Mouse (Mus musculus) midbrain, embryonic 12.5 days (tissue): ENCODE results near the gene Gadd45b. TPM values are rescaled to one million over a fixed set of nuclear protein-coding genes. Genes with fewer than 3 reads are reported as not detected.

Source experiments
- ATAC-seq: fragments of 200-750 bp; cut with Nextera tagmentation; 2 replicates; pipeline ENCODE4 v1.8.0; 2017; ENCODE audit warnings: low read depth, moderate TSS enrichment, moderate library complexity; ENCODE audit not compliant: low FRiP score
- H3K27ac ChIP-seq: fragments of 300-500 bp; sonication (generic); replicated peaks from 2 replicates; pipeline ENCODE4 v1.5.1; 2016; ENCODE audit warnings: mild to moderate bottlenecking
- H3K27me3 ChIP-seq: fragments of 300-500 bp; sonication (generic); 2 replicates; pipeline ENCODE4 v1.6.1; 2016; ENCODE audit warnings: mild to moderate bottlenecking
- H3K36me3 ChIP-seq: fragments of 300-500 bp; sonication (generic); 2 replicates; pipeline ENCODE4 v1.6.1; 2016
- H3K4me1 ChIP-seq: fragments of 300-500 bp; sonication (generic); 2 replicates; pipeline ENCODE4 v1.6.1; 2016
- H3K4me2 ChIP-seq: fragments of 300-500 bp; sonication (generic); replicated peaks from 2 replicates; pipeline ENCODE4 v1.6.1; 2016; ENCODE audit warnings: mild to moderate bottlenecking, moderate library complexity
- H3K4me3 ChIP-seq: fragments of 300-500 bp; sonication (generic); 2 replicates; pipeline ENCODE4 v1.5.1; 2016; ENCODE audit warnings: mild to moderate bottlenecking
- H3K9ac ChIP-seq: fragments of 300-500 bp; sonication (generic); replicated peaks from 2 replicates; pipeline ENCODE4 v1.6.1; 2016; ENCODE audit warnings: mild to moderate bottlenecking, moderate library complexity
- H3K9me3 ChIP-seq: fragments of 300-500 bp; sonication (generic); 2 replicates; pipeline ENCODE4 v1.6.1; 2016; ENCODE audit warnings: mild to moderate bottlenecking
- WGBS: fragments of 180-500 bp; shearing (Covaris S2); methylation state at CpG from one replicate; pipeline ENCODE4 v1.1.7; 2016; 5-methylcytosine and 5-hydroxymethylcytosine counted together
- polyA plus RNA-seq: library from polyadenylated mRNA; unstranded; fragments of >200 nt; fragmentation: Nextera tagmentation; extraction: Ambion mirVana; gene quantifications from 2 replicates; pipeline ENCODE4 v1.2.1, GENCODE M21; 2016

The Gadd45b gene
- polyA plus RNA-seq: 8.7 and 11.8 TPM in 2 replicates

GRCm38 (mm10) chr10:80929299-80930226, at the start of gene Gadd45b:
Gene Gadd45b (plus strand): TSS chr10:80930073.
- Histone ChIP-seq H3K9ac (peak within 1 kb of the TSS; percentile 63), H3K36me3 (no peaks in the 10 kb centered on the region), H3K4me3 (peak within 1 kb of the TSS; percentile 47), H3K27me3 (peaks cover 55% of the 10 kb centered on the region), H3K4me2 (peak within 1 kb of the TSS; percentile 72), H3K9me3 (no peaks in the 10 kb centered on the region), H3K4me1 (peaks cover 55% of the 10 kb centered on the region), H3K27ac (peak within 1 kb of the TSS; percentile 76)
- WGBS: under 1% methylated on average over 56 of the region's 56 CpGs
- ATAC-seq: peak; percentile 87

GRCm38 (mm10) chr10:80880131-80880641, 49.7 kb upstream of the Gadd45b start:
- Histone ChIP-seq H3K4me2 (no peak overlapping the region), H3K27me3 (peaks cover 7% of the 10 kb centered on the region), H3K4me1 (no peaks in the 10 kb centered on the region), H3K27ac (no peak overlapping the region), H3K9me3 (no peaks in the 10 kb centered on the region), H3K9ac (no peak overlapping the region), H3K36me3 (no peaks in the 10 kb centered on the region), H3K4me3 (no peak overlapping the region)
- WGBS: 24% methylated on average over 5 of the region's 5 CpGs
- 0 out of 2 replicates have a peak, but pooled peaks have one; percentile 44 for ATAC-seq

- WGBS: 78% methylated on average over 2 of the region's 2 CpGs
- Histone ChIP-seq H3K27ac (no peak overlapping the region), H3K9me3 (no peaks in the 10 kb centered on the region), H3K9ac (no peak overlapping the region), H3K4me1 (no peaks in the 10 kb centered on the region), H3K4me2 (no peak overlapping the region), H3K27me3 (peaks cover 7% of the 10 kb centered on the region), H3K36me3 (no peaks in the 10 kb centered on the region), H3K4me3 (no peak overlapping the region)
- ATAC-seq: no peak
Observed at GRCm38 (mm10) chr10:80880901-80881300, 49.0 kb upstream of the Gadd45b start.

- Histone ChIP-seq H3K4me3 (no peak overlapping the region), H3K9me3 (no peaks in the 10 kb centered on the region), H3K4me1 (no peaks in the 10 kb centered on the region), H3K36me3 (no peaks in the 10 kb centered on the region), H3K4me2 (no peak overlapping the region), H3K27ac (no peak overlapping the region), H3K9ac (no peak overlapping the region), H3K27me3 (peaks cover 7% of the 10 kb centered on the region)
- ATAC-seq: no peak
- 24% methylated on average over 10 of the region's 10 CpGs for whole genome bisulfite sequencing
Observed at GRCm38 (mm10) chr10:80881301-80881700, 48.6 kb upstream of the Gadd45b start.

GRCm38 (mm10) chr10:80887181-80887580, 42.7 kb upstream of the Gadd45b start:
- no peaks in the 10 kb centered on the region for H3K4me1 ChIP-seq
- H3K27me3 ChIP-seq: peaks cover 24% of the 10 kb centered on the region
- no peaks in the 10 kb centered on the region for H3K36me3 ChIP-seq
- 85% methylated on average over 11 of the region's 11 CpGs for WGBS
- H3K4me3 ChIP-seq: no peak overlapping the region
- H3K27ac ChIP-seq: no peak overlapping the region
- H3K4me2 ChIP-seq: no peak overlapping the region
- no peak for ATAC-seq
- no peaks in the 10 kb centered on the region for H3K9me3 ChIP-seq
- H3K9ac ChIP-seq: no peak overlapping the region

- H3K4me2 ChIP-seq: no peak overlapping the region
- ATAC-seq: no peak
Observed at GRCm38 (mm10) chr10:80895100-80895499, 34.8 kb upstream of the Gadd45b start.

GRCm38 (mm10) chr10:80895697-80896096, 34.2 kb upstream of the Gadd45b start:
- peaks cover 10% of the 10 kb centered on the region; the same call in 1 of the 2 replicates for H3K36me3 ChIP-seq
- no peak overlapping the region for H3K27ac ChIP-seq
- H3K9me3 ChIP-seq: no peaks in the 10 kb centered on the region
- H3K27me3 ChIP-seq: peaks cover 10% of the 10 kb centered on the region
- H3K4me1 ChIP-seq: peaks cover 24% of the 10 kb centered on the region
- ATAC-seq: no peak
- H3K9ac ChIP-seq: no peak overlapping the region
- H3K4me2 ChIP-seq: no peak overlapping the region
- no peak overlapping the region for H3K4me3 ChIP-seq
- WGBS: 91% methylated on average over 6 of the region's 6 CpGs

More at GRCm38 (mm10) chr10:80895100-80895499, 34.8 kb upstream of the Gadd45b start:
- Histone ChIP-seq H3K4me3 (no peak overlapping the region), H3K27me3 (peaks cover 13% of the 10 kb centered on the region), H3K9ac (no peak overlapping the region), H3K4me1 (peaks cover 24% of the 10 kb centered on the region), H3K27ac (no peak overlapping the region), H3K36me3 (peaks cover 10% of the 10 kb centered on the region; the same call in 1 of the 2 replicates), H3K9me3 (no peaks in the 10 kb centered on the region)
- WGBS: 95% methylated on average over 7 of the region's 7 CpGs

GRCm38 (mm10) chr10:80896581-80897485, 33.0 kb upstream of the Gadd45b start:
- Histone ChIP-seq H3K4me2 (no peak overlapping the region), H3K4me3 (no peak overlapping the region), H3K27ac (no peak overlapping the region), H3K9me3 (no peaks in the 10 kb centered on the region), H3K27me3 (peaks cover 10% of the 10 kb centered on the region), H3K4me1 (peaks cover 24% of the 10 kb centered on the region), H3K36me3 (peaks cover 10% of the 10 kb centered on the region; the same call in 1 of the 2 replicates), H3K9ac (no peak overlapping the region)
- no peak for ATAC-seq
- WGBS: 73% methylated on average over 24 of the region's 24 CpGs

GRCm38 (mm10) chr10:80897861-80898510, 31.9 kb upstream of the Gadd45b start:
- Histone ChIP-seq H3K9me3 (no peaks in the 10 kb centered on the region), H3K9ac (no peak overlapping the region), H3K4me2 (peak overlapping the region; percentile 17), H3K27me3 (peaks cover 10% of the 10 kb centered on the region), H3K27ac (no peak overlapping the region), H3K4me3 (no peak overlapping the region), H3K4me1 (peaks cover 24% of the 10 kb centered on the region), H3K36me3 (peaks cover 19% of the 10 kb centered on the region)
- no peak for ATAC-seq
- WGBS: 28% methylated on average over 41 of the region's 41 CpGs

GRCm38 (mm10) chr10:80899074-80899473, 30.8 kb upstream of the Gadd45b start:
- Histone ChIP-seq H3K4me3 (peak overlapping the region; percentile 92; the same call in 1 of the 2 replicates), H3K27me3 (peaks cover 10% of the 10 kb centered on the region), H3K27ac (no peak overlapping the region), H3K36me3 (peaks cover 30% of the 10 kb centered on the region), H3K4me1 (peaks cover 24% of the 10 kb centered on the region), H3K9ac (no peak overlapping the region; the same call in 1 of the 2 replicates), H3K4me2 (peak overlapping the region; percentile 97; the same call in 1 of the 2 replicates), H3K9me3 (no peaks in the 10 kb centered on the region)
- ATAC-seq: no peak
- WGBS: 90% methylated on average over 8 of the region's 8 CpGs
